Mouse (Mus musculus): Measurements from ENCODE around the gene Dmxl2. TPM values are rescaled to one million over a fixed set of nuclear protein-coding genes. Genes with fewer than 3 reads are reported as not detected.

Dmxl2 gene
- polyA plus RNA-seq, 1 experiment from 2014 or later: 6.1 TPM

- ATAC-seq (replicated peaks; ENCODE audit: low FRiP score, low TSS enrichment, low read depth) (no peak), DNase-seq (ENCODE audit: low spot score) (no peak)
- Histone ChIP-seq H3K36me3 (ENCODE audit: control insufficient read depth, insufficient read depth, low read length) (no peaks in the 10 kb centered on the region), H3K4me3 (ENCODE audit: low read depth, low read length) (no peak overlapping the region), H3K4me1 (replicated peaks; ENCODE audit: control insufficient read depth, insufficient read depth, low read length) (no peaks in the 10 kb centered on the region), H3K9me3 (ENCODE audit: control insufficient read depth, low read length) (no peaks in the 10 kb centered on the region), H3K9ac (ENCODE audit: low read length) (no peak overlapping the region), H3K27ac (ENCODE audit: low read depth) (no peak overlapping the region), H3K27me3 (replicated peaks; ENCODE audit: control insufficient read depth, insufficient read depth, low read length) (no peaks in the 10 kb centered on the region), H3K4me2 (ENCODE audit: low read length) (no peak overlapping the region)
- 77% methylated on average over 2 of the region's 2 CpGs for WGBS
Observed at GRCm38 (mm10) chr9:54489599-54489998, 11.8 kb downstream of the Dmxl2 start.

DNA sequence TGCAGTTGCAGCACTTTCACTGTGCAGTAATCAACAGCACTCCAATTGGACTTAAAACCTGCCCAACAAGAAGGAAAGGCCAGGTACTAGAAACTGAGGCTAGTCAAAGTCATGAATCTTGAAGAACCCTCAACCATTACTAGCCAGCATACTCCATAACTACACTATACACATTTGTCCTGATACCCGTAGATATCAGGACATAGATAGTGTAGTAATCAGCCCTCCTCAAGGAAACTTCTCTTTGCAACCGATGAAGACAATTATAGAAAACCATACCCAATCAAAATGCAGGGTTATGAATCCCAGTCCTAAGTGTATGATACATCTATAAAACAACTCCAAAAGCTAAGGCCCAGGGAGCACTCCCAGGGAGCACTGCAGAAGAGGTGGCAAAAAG is 16.5 kb downstream of the Dmxl2 start:
- Histone ChIP-seq H3K27ac (ENCODE audit: low read depth) (no peak overlapping the region), H3K36me3 (ENCODE audit: control insufficient read depth, insufficient read depth, low read length) (no peaks in the 10 kb centered on the region), H3K4me1 (replicated peaks; ENCODE audit: control insufficient read depth, insufficient read depth, low read length) (no peaks in the 10 kb centered on the region), H3K4me2 (ENCODE audit: low read length) (no peak overlapping the region), H3K9ac (ENCODE audit: low read length) (no peak overlapping the region), H3K27me3 (replicated peaks; ENCODE audit: control insufficient read depth, insufficient read depth, low read length) (no peaks in the 10 kb centered on the region), H3K9me3 (ENCODE audit: control insufficient read depth, low read length) (no peaks in the 10 kb centered on the region), H3K4me3 (ENCODE audit: low read depth, low read length) (no peak overlapping the region)
- DNase-seq (ENCODE audit: low spot score) (no peak), ATAC-seq (replicated peaks; ENCODE audit: low FRiP score, low TSS enrichment, low read depth) (no peak)
- 93% methylated on average over 2 of the region's 2 CpGs for WGBS

GRCm38 (mm10) chr9:54483215-54483614 is 18.2 kb downstream of the Dmxl2 start:
- Histone ChIP-seq H3K4me3 (ENCODE audit: low read depth, low read length) (no peak overlapping the region), H3K27ac (ENCODE audit: low read depth) (no peak overlapping the region), H3K27me3 (replicated peaks; ENCODE audit: control insufficient read depth, insufficient read depth, low read length) (no peaks in the 10 kb centered on the region), H3K4me1 (replicated peaks; ENCODE audit: control insufficient read depth, insufficient read depth, low read length) (no peaks in the 10 kb centered on the region), H3K9ac (ENCODE audit: low read length) (no peak overlapping the region), H3K36me3 (ENCODE audit: control insufficient read depth, insufficient read depth, low read length) (no peaks in the 10 kb centered on the region), H3K4me2 (ENCODE audit: low read length) (no peak overlapping the region), H3K9me3 (ENCODE audit: control insufficient read depth, low read length) (no peaks in the 10 kb centered on the region)
- DNase-seq (ENCODE audit: low spot score) (no peak), ATAC-seq (replicated peaks; ENCODE audit: low FRiP score, low TSS enrichment, low read depth) (no peak)
- 70% methylated on average over 4 of the region's 4 CpGs for WGBS

GRCm38 (mm10) chr9:54482763-54483162 is 18.7 kb downstream of the Dmxl2 start:
- no peak for ATAC-seq (replicated peaks; ENCODE audit: low FRiP score, low TSS enrichment, low read depth)
- DNase-seq (ENCODE audit: low spot score): no peak
- Histone ChIP-seq H3K36me3 (ENCODE audit: control insufficient read depth, insufficient read depth, low read length) (no peaks in the 10 kb centered on the region), H3K9ac (ENCODE audit: low read length) (no peak overlapping the region), H3K27ac (ENCODE audit: low read depth) (no peak overlapping the region), H3K9me3 (ENCODE audit: control insufficient read depth, low read length) (no peaks in the 10 kb centered on the region), H3K4me2 (ENCODE audit: low read length) (no peak overlapping the region), H3K27me3 (replicated peaks; ENCODE audit: control insufficient read depth, insufficient read depth, low read length) (no peaks in the 10 kb centered on the region), H3K4me3 (ENCODE audit: low read depth, low read length) (no peak overlapping the region), H3K4me1 (replicated peaks; ENCODE audit: control insufficient read depth, insufficient read depth, low read length) (no peaks in the 10 kb centered on the region)
- 77% methylated on average over 4 of the region's 4 CpGs for WGBS

DNA sequence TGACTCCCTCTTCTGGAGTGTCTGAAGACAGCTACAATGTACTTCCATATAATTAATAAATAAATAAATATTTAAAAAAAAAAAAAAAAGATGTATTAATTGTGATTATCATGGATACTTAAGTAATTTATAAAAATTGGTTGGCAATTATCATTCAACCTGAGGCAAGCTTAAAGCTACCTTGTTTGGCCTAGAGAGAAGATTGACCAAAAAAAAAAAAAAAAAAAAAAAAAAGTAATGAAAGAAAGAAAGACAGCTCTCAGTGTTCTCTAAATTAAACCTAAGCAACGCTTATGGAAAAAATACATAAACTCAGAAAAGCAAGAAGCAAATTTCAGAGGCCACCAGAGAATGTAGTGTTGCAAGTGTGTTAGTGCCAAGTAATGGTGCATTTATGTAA is 22.4 kb downstream of the Dmxl2 start:
- Histone ChIP-seq H3K4me2 (ENCODE audit: low read length) (no peak overlapping the region), H3K9ac (ENCODE audit: low read length) (no peak overlapping the region), H3K27ac (ENCODE audit: low read depth) (no peak overlapping the region), H3K27me3 (replicated peaks; ENCODE audit: control insufficient read depth, insufficient read depth, low read length) (no peaks in the 10 kb centered on the region), H3K36me3 (ENCODE audit: control insufficient read depth, insufficient read depth, low read length) (no peaks in the 10 kb centered on the region), H3K4me3 (ENCODE audit: low read depth, low read length) (no peak overlapping the region), H3K9me3 (ENCODE audit: control insufficient read depth, low read length) (no peaks in the 10 kb centered on the region), H3K4me1 (replicated peaks; ENCODE audit: control insufficient read depth, insufficient read depth, low read length) (no peaks in the 10 kb centered on the region)
- DNase-seq (ENCODE audit: low spot score) (no peak), ATAC-seq (replicated peaks; ENCODE audit: low FRiP score, low TSS enrichment, low read depth) (no peak)
- 97% methylated on average over 1 of the region's 1 CpGs for WGBS

GRCm38 (mm10) chr9:54478117-54478516 is 23.3 kb downstream of the Dmxl2 start:
- Histone ChIP-seq H3K27me3 (replicated peaks; ENCODE audit: control insufficient read depth, insufficient read depth, low read length) (no peaks in the 10 kb centered on the region), H3K4me1 (replicated peaks; ENCODE audit: control insufficient read depth, insufficient read depth, low read length) (no peaks in the 10 kb centered on the region), H3K4me3 (ENCODE audit: low read depth, low read length) (no peak overlapping the region), H3K9me3 (ENCODE audit: control insufficient read depth, low read length) (no peaks in the 10 kb centered on the region), H3K4me2 (ENCODE audit: low read length) (no peak overlapping the region), H3K27ac (ENCODE audit: low read depth) (no peak overlapping the region), H3K9ac (ENCODE audit: low read length) (no peak overlapping the region), H3K36me3 (ENCODE audit: control insufficient read depth, insufficient read depth, low read length) (no peaks in the 10 kb centered on the region)
- ATAC-seq (replicated peaks; ENCODE audit: low FRiP score, low TSS enrichment, low read depth): no peak
- WGBS: 70% methylated on average over 3 of the region's 3 CpGs
- no peak for DNase-seq (ENCODE audit: low spot score)

DNA sequence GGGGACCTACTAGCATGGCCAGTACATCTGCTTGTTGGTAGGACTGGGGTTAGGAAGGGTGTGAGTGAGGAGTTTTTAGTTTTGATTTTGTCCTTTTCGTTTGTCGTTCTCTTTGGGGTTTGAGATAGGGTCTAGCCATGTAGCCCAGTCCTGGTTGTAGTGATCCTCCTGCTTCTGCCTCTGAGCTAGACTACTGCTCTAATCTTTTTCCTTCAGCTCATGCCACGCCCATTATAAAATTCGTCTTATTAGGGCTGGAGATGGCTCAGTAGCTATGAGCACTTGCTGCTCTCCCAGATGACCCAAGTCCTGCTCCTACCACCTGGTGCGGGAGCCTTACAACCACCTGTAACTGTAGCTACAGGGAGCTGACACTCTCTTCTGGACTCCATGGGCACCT is 26.9 kb downstream of the Dmxl2 start:
- WGBS: 86% methylated on average over 5 of the region's 5 CpGs
- H3K4me3 ChIP-seq (ENCODE audit: low read depth, low read length): no peak overlapping the region
- H3K36me3 ChIP-seq (ENCODE audit: control insufficient read depth, insufficient read depth, low read length): no peaks in the 10 kb centered on the region
- no peaks in the 10 kb centered on the region for H3K27me3 ChIP-seq (replicated peaks; ENCODE audit: control insufficient read depth, insufficient read depth, low read length)
- no peak overlapping the region for H3K9ac ChIP-seq (ENCODE audit: low read length)
- H3K4me2 ChIP-seq (ENCODE audit: low read length): no peak overlapping the region
- ATAC-seq (replicated peaks; ENCODE audit: low FRiP score, low TSS enrichment, low read depth) (no peak), DNase-seq (ENCODE audit: low spot score) (no peak)
- H3K27ac ChIP-seq (ENCODE audit: low read depth): no peak overlapping the region
- no peaks in the 10 kb centered on the region for H3K9me3 ChIP-seq (ENCODE audit: control insufficient read depth, low read length)
- no peaks in the 10 kb centered on the region for H3K4me1 ChIP-seq (replicated peaks; ENCODE audit: control insufficient read depth, insufficient read depth, low read length)

- Histone ChIP-seq H3K4me1 (replicated peaks; ENCODE audit: control insufficient read depth, insufficient read depth, low read length) (no peaks in the 10 kb centered on the region), H3K36me3 (ENCODE audit: control insufficient read depth, insufficient read depth, low read length) (no peaks in the 10 kb centered on the region), H3K9ac (ENCODE audit: low read length) (no peak overlapping the region), H3K9me3 (ENCODE audit: control insufficient read depth, low read length) (no peaks in the 10 kb centered on the region), H3K27ac (ENCODE audit: low read depth) (no peak overlapping the region), H3K4me2 (ENCODE audit: low read length) (no peak overlapping the region), H3K27me3 (replicated peaks; ENCODE audit: control insufficient read depth, insufficient read depth, low read length) (no peaks in the 10 kb centered on the region), H3K4me3 (ENCODE audit: low read depth, low read length) (no peak overlapping the region)
- WGBS: 54% methylated on average over 4 of the region's 4 CpGs
- ATAC-seq (replicated peaks; ENCODE audit: low FRiP score, low TSS enrichment, low read depth) (no peak), DNase-seq (ENCODE audit: low spot score) (no peak)
Observed at GRCm38 (mm10) chr9:54474031-54474430, 27.4 kb downstream of the Dmxl2 start.

DNA sequence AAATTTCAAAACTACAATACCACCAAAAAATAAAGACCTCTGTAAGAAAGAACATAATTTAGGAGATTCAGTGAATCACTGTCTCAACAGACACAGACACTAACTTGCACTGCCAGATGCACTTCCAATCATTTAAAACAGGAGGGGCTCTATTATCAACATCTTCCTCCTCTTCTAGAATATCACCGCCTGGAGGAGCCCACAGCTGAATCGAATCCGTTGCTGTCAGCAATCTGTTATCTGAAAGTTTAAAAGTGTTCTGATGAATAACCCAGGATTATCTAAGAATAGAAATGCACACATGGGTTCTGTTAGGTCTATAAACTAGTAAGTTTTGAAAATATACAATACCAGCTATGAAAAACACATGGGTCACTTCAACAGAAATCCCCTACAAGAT is 28.6 kb downstream of the Dmxl2 start:
- no peak for DNase-seq (ENCODE audit: low spot score)
- 29% methylated on average over 3 of the region's 3 CpGs for WGBS
- H3K9ac ChIP-seq (ENCODE audit: low read length): no peak overlapping the region
- no peaks in the 10 kb centered on the region for H3K36me3 ChIP-seq (ENCODE audit: control insufficient read depth, insufficient read depth, low read length)
- no peaks in the 10 kb centered on the region for H3K9me3 ChIP-seq (ENCODE audit: control insufficient read depth, low read length)
- H3K27ac ChIP-seq (ENCODE audit: low read depth): no peak overlapping the region
- no peak overlapping the region for H3K4me3 ChIP-seq (ENCODE audit: low read depth, low read length)
- ATAC-seq (replicated peaks; ENCODE audit: low FRiP score, low TSS enrichment, low read depth): no peak
- no peak overlapping the region for H3K4me2 ChIP-seq (ENCODE audit: low read length)
- H3K4me1 ChIP-seq (replicated peaks; ENCODE audit: control insufficient read depth, insufficient read depth, low read length): no peaks in the 10 kb centered on the region
- H3K27me3 ChIP-seq (replicated peaks; ENCODE audit: control insufficient read depth, insufficient read depth, low read length): no peaks in the 10 kb centered on the region

Data from intestine, embryonic 14.5 days (tissue).